Mouse (Mus musculus) central nervous system, embryonic 18 days (tissue): Measurements from ENCODE around the gene Zfp563. TPM values are rescaled to one million over a fixed set of nuclear protein-coding genes. Genes with fewer than 3 reads are reported as not detected.

ENCODE experiments used
- polyA plus RNA-seq: library from polyadenylated mRNA; depleted of rRNA; stranded (reverse); fragments of >200 nt; gene quantifications from 2 replicates; pipeline ENCODE4 v1.2.3, GENCODE M21; 2012; rRNA removed

Zfp563 gene
- polyA plus RNA-seq: 18.3 and 21.0 TPM in 2 replicates

DNA sequence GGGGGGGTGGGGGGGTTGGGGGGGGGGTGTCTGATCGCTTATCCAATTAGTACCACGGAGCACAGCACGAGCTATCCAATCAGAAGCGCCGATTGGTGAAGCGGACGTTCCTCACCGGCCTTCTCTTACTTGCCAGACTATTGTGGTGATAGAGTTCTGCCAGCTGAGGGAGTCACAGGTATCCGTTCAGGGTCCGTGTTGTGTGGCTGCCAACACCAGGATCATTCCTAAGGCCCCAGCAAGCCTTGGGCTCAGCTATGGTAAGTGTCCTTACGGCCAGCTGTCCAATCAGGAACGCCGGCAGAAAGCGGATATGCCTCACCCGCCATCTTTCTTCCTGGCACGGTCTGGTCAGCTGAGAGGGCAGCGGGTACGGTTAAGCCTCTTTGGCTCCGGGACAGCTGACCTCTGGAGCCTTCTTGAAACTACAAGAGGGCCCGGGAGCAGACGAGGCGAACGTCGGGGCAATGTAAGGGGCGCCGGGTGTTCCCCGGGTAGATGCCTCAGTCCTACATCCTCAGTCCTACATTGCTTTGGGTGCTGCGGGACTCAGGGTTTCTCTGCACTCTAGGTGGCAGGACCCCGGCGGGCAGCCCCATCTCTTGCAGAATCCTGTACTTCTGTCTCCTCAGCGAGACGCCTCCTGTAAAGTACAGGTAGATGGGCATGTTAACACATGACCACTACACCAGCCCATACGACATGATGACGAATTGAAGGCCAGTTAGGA, at the start of gene Zfp563:
TSS of gene Zfp563 (plus strand) at position 91 of the 730 bp plus-strand sequence.

DNA sequence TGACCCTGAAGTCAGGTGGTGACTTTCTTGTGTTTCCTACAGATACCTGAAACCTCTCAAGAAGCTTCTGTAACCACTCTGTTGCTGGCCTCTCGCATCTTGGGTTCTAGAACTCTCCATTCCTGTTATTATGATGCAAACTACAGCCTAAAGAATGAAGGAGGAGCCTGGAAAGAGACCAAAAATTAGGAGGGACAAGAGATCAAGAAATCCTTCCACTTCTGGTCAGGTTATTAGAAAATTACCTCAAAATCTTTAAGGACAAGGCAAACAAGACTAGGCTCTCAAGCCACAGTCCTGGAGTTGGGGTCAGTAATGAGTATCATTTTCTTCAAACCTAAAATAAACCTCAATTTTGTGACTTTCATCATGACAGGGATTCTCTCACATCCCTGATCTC, 21.2 kb upstream of the Zfp563 start, which contains the start of gene 4921501E09Rik:
TSS of gene 4921501E09Rik (minus strand) at position 101 of the 400 bp plus-strand sequence.

DNA sequence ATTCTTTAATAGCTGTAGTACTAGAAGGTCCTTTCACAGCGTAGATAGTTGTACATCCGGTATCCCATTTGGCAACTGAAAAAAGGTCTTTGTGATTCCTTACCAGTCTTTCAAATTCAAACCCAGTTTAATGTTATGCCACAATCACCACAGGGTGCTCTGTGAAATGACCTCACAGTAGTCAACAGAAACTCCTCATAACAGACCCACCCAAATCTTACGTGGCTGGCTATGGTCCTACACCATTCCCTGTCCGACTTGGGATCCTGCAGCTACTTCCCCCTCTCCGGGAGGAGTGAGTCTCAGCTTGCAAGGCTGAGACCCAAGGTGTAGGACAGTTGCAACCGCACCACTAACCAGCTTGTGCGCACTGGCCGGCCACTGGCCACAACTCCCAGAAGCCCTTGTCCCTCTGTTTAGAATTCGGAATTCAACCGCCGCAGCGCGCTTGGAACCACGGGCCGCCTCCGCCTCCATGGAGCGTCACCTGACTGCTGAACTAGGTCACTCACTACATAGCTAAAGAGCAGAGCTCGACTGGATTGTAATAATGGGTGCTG, 50.2 kb downstream of the Zfp563 start, which contains the start of gene Morc2b:
TSS of gene Morc2b (minus strand) at position 423 of the 560 bp plus-strand sequence.

Other genes with a start within 250 kb of the Zfp563 start
- gene Zfp870, start 197.7 kb upstream of the Zfp563 start, polyA plus RNA-seq: 5.3 and 5.4 TPM in 2 replicates
- gene Cyp4f14, start 172.0 kb upstream of the Zfp563 start, polyA plus RNA-seq: 0.21 and 0.33 TPM in 2 replicates
- 11.2 and 13.3 TPM in 2 replicates for gene Cyp4f13, start 141.9 kb upstream of the Zfp563 start, polyA plus RNA-seq
- 4.6 and 4.9 TPM in 2 replicates for gene Zfp472, start 123.5 kb upstream of the Zfp563 start, polyA plus RNA-seq
- 14.3 and 14.7 TPM in 2 replicates for gene Zfp952, start 96.2 kb upstream of the Zfp563 start, polyA plus RNA-seq
- 14.8 and 15.6 TPM in 2 replicates for gene Zfp763, start 55.9 kb upstream of the Zfp563 start, polyA plus RNA-seq
- not detected in 2 replicates for gene 4921501E09Rik, start 21.3 kb upstream of the Zfp563 start, polyA plus RNA-seq
- 0.44 and 0.59 TPM in 2 replicates for gene Morc2b, start 50.4 kb downstream of the Zfp563 start, polyA plus RNA-seq
- gene Olfr55, start 79.1 kb downstream of the Zfp563 start, polyA plus RNA-seq: 0.01 TPM in 1 of 2 replicates, not detected in the other
- not detected in 2 replicates for gene Olfr239, start 102.0 kb downstream of the Zfp563 start, polyA plus RNA-seq
- 0.33 and 0.41 TPM in 2 replicates for gene Olfr1564, start 132.4 kb downstream of the Zfp563 start, polyA plus RNA-seq
- 11.1 and 11.7 TPM in 2 replicates for gene Zfp955a, start 165.8 kb downstream of the Zfp563 start, polyA plus RNA-seq
- gene Olfr63, start 175.4 kb downstream of the Zfp563 start, polyA plus RNA-seq: not detected in 2 replicates
- gene Zfp955b, start 200.2 kb downstream of the Zfp563 start, polyA plus RNA-seq: 13.2 and 13.4 TPM in 2 replicates